Mouse (Mus musculus) layer of hippocampus, adult 2 months (tissue): ENCODE measurements around the gene Mtss1l. TPM values are rescaled to one million over a fixed set of nuclear protein-coding genes. Genes with fewer than 3 reads are reported as not detected.
"Not testable (repeated sequence)": the region's sequence is repeated elsewhere in the genome, so short reads cannot be mapped to it uniquely, and the experiment has no call there.

Experiments
- DNase-seq, 2 experiments: peaks; one replicate each; pipeline ENCODE4 v3.0.0; 2022; ENCODE audit warnings: low spot score in 2 of 2
- H3K27ac ChIP-seq: fragments of 200-600 bp; 2 replicates; pipeline ENCODE4 v1.8.1; 2022
- H3K4me3 ChIP-seq: fragments of 200-600 bp; 2 replicates; pipeline ENCODE4 v1.8.1; 2022; ENCODE audit warnings: mild to moderate bottlenecking
- CTCF ChIP-seq: fragments of 200-600 bp; conservative IDR thresholded peaks from 2 replicates; pipeline ENCODE4 v1.8.1; 2022; ENCODE audit warnings: antibody characterized with exemption, mild to moderate bottlenecking, moderate library complexity
- total RNA-seq, 2 experiments: library from RNA; stranded (reverse); gene quantifications; 2 replicates each; pipeline ENCODE4 v1.2.3; 2021

Gene Mtss1l
- total RNA-seq, 2 experiments from 2014 or later = 210 TPM

GRCm38 (mm10) chr8:110779924-110780718 lies 58.8 kb downstream of the Mtss1l start:
- DNase-seq = no peak
- no peak overlapping the region for H3K4me3 ChIP-seq
- no peak for TF ChIP-seq CTCF
- H3K27ac ChIP-seq = no peak overlapping the region

DNA sequence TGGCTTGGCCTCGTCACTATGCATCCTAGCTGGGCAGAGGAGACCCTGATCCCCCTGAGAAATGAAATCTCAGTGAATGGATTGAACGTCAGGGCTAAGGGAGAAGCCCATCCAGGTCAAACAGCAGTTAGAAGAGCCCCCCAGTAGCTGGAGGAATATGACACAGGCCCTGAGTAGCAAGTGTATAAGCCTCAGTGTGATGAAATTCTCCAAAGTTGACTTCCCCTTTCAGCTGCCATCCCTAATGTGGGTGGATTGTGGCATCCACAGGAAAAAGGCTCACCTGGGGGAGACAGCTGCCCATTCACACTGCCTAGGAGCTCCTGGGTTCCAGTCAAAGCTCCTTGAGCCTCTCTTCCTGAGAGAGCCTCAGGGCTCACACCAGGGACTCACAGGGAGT lies 64.1 kb downstream of the Mtss1l start:
- no peak for TF ChIP-seq CTCF

DNA sequence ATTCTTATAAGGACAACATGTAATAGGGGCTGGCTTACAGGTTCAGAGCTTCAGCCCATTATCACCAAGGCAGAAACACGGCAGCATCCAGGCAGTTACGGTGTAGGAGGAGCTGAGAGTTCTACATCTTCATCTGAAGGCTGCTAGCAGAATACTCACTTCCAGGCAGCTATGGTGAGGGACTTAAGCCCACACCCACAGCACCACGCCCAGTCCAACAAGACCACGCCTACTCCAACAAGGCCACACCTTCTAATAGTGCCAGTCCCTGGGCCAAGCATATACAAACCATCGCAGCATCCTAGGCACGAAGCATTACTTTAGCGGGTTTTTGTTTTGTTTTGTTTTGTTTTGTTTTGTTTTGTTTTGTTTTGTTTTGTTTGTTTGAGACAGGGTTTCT lies 65.2 kb downstream of the Mtss1l start:
- not testable (repeated sequence) for DNase-seq, H3K27ac ChIP-seq, H3K4me3 ChIP-seq

More for the DNA sequence above, 64.1 kb downstream of the Mtss1l start:
- no peak overlapping the region for H3K27ac ChIP-seq
- H3K4me3 ChIP-seq = no peak overlapping the region
- DNase-seq = no peak

- no peak for TF ChIP-seq CTCF
- no peak overlapping the region for H3K4me3 ChIP-seq
- H3K27ac ChIP-seq = no peak overlapping the region
- DNase-seq = no peak
Observed at GRCm38 (mm10) chr8:110786934-110787333, 65.7 kb downstream of the Mtss1l start.

GRCm38 (mm10) chr8:110787411-110787954 lies 66.2 kb downstream of the Mtss1l start:
- no peak overlapping the region for H3K4me3 ChIP-seq
- no peak overlapping the region for H3K27ac ChIP-seq
- no peak for TF ChIP-seq CTCF
- no peak for DNase-seq

DNA sequence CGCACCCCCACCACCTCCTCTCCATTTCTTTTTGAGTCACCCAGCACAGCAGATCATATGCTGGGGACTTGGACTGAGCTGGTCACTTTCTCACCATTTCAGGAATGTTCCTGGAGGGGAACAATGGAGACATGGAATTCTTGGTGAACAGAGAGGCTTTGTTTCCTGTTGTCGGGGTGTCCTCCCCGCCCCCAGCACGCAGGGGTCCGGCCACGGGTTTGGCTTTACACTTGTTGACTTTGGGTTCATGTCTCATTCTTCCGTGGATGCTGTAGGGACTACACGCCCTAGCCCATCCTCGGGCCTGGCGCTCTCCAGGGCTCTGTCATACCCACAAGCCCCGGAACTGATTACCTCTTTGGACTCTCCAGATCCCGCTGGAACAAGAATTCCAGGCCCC lies 67.7 kb downstream of the Mtss1l start:
- Histone ChIP-seq H3K4me3 (no peak overlapping the region), H3K27ac (peak overlapping the region; percentile 12; the same call in 1 of the 2 replicates)
- no peak for DNase-seq
- TF ChIP-seq CTCF = no peak

DNA sequence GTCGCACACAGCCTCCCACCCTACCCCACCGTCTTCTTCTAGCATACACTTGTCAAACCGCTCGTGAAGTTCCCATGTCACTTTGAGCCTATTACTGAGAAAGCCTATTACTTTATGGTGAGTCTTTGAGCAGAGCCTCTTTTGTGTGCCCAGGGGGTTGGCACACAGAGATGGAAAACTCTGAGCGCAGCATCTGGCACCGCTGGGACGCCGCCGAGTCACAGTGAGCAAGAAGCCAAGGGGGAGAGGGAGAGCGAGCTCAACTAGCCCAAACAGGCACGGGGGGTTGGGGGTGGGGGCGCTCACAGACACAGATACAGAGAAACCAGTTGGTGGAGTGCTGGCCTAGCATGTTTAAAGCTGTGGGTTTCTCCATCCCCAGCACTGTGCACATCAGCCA lies 68.3 kb downstream of the Mtss1l start:
- no peak overlapping the region for H3K27ac ChIP-seq
- DNase-seq = no peak
- TF ChIP-seq CTCF = no peak
- H3K4me3 ChIP-seq = no peak overlapping the region

DNA sequence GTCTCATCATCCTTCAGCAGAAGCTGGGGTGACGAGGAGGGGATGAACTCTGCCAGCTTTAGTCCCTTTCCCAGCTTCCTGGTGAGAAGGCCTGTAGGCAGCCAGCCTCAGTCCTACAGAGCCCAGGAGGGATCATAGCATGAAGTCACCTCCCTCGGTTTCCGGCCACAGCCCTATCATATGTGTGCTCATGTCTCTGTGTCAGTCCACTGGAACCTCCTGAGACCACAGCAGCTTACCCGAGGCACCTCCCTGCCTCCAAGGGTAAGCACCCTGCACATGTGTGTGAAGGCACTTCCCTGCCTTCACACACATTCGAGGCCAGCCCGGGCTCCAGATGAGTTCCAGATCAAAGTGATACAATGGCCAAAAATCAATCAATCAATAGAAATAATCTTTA lies 69.0 kb downstream of the Mtss1l start:
- Histone ChIP-seq H3K4me3 (no peak overlapping the region), H3K27ac (no peak overlapping the region)
- TF ChIP-seq CTCF = no peak
- DNase-seq = no peak

Other genes starting within 250 kb of the Mtss1l start
- gene Vac14, start 102.9 kb upstream of the Mtss1l start, total RNA-seq = 10 to 100 TPM; 22.8 to 23.4 TPM
- 10 to 100 TPM; 64.7 to 71.5 TPM for gene Il34, start 84.4 kb downstream of the Mtss1l start, total RNA-seq
- 10 to 100 TPM; 61.4 to 64.0 TPM for gene Cog4, start 125.1 kb downstream of the Mtss1l start, total RNA-seq
- gene Sf3b3, start 125.3 kb downstream of the Mtss1l start, total RNA-seq = 10 to 100 TPM; 71.1 to 74.7 TPM
- gene Fuk, start 181.0 kb downstream of the Mtss1l start, total RNA-seq = 10 to 100 TPM; 23.5 to 29.0 TPM
- 100 to 1,000 TPM in 1 of 2 experiments, 10 to 100 TPM in 1; 95.1 to 104 TPM for gene St3gal2, start 198.4 kb downstream of the Mtss1l start, total RNA-seq